Mouse (Mus musculus) erythroid progenitor cell, adult 5-6 weeks (primary cell): ENCODE data around the gene Slc35f3. TPM values are rescaled to one million over a fixed set of nuclear protein-coding genes. Genes with fewer than 3 reads are reported as not detected.
"Not testable (repeated sequence)": the region's sequence is repeated elsewhere in the genome, so short reads cannot be mapped to it uniquely, and the experiment has no call there.

ENCODE experiments used
- ATAC-seq: replicated peaks from 2 replicates; pipeline ENCODE4 v1.8.0; 2016; ENCODE audit warnings: moderate number of reproducible peaks, mild to moderate bottlenecking, moderate TSS enrichment, inconsistent platforms; ENCODE audit not compliant: poor library complexity, low FRiP score, severe bottlenecking
- total RNA-seq, 2 experiments: library from RNA; stranded (forward) in 1 of 2; stranded (reverse) in 1 of 2; fragments of 150-400 nt in 1 of 2; fragments of 186-747, 209-891 nt in 1 of 2; gene quantifications; 2 replicates each; pipeline versions ENCODE4 v1.2.3 to v1.2.4; 2015 to 2017; ENCODE audit warnings: low replicate concordance in 2 of 2

Gene Slc35f3
- total RNA-seq, 2 experiments from 2014 or later: not detected

- no peak for ATAC-seq
Observed at GRCm38 (mm10) chr8:126391541-126391940, 93.2 kb downstream of the Slc35f3 start.

- no peak for ATAC-seq
Observed at GRCm38 (mm10) chr8:126395386-126395785, 97.0 kb downstream of the Slc35f3 start.

- ATAC-seq: no peak
Observed at GRCm38 (mm10) chr8:126395917-126396316, 97.6 kb downstream of the Slc35f3 start.

- no peak for ATAC-seq
Observed at GRCm38 (mm10) chr8:126398349-126398748, 100.0 kb downstream of the Slc35f3 start.

GRCm38 (mm10) chr8:126404550-126404949 is 106.2 kb downstream of the Slc35f3 start:
- ATAC-seq: not testable (repeated sequence)

GRCm38 (mm10) chr8:126405030-126405429 is 106.7 kb downstream of the Slc35f3 start:
- no peak for ATAC-seq

GRCm38 (mm10) chr8:126420834-126421233 is 122.5 kb downstream of the Slc35f3 start:
- ATAC-seq: no peak

GRCm38 (mm10) chr8:126422174-126422919 is 124.0 kb downstream of the Slc35f3 start, which contains the start of gene Coa6:
Gene Coa6, plus strand, starts transcription at chr8:126422515.
- ATAC-seq: peak; percentile 98

GRCm38 (mm10) chr8:126422920-126423300 is 124.6 kb downstream of the Slc35f3 start:
- ATAC-seq: peak; percentile 32

GRCm38 (mm10) chr8:126424163-126424562 is 125.8 kb downstream of the Slc35f3 start:
- no peak for ATAC-seq

- no peak for ATAC-seq
Observed at GRCm38 (mm10) chr8:126424946-126425345, 126.6 kb downstream of the Slc35f3 start.

GRCm38 (mm10) chr8:126429635-126430034 is 131.3 kb downstream of the Slc35f3 start:
- no peak for ATAC-seq

- no peak for ATAC-seq
Observed at GRCm38 (mm10) chr8:126433827-126434226, 135.5 kb downstream of the Slc35f3 start.

- no peak for ATAC-seq
Observed at GRCm38 (mm10) chr8:126438937-126439336, 140.6 kb downstream of the Slc35f3 start.

Other genes starting within 250 kb of the Slc35f3 start
- 14.7 and 28.1 TPM in 2 replicates for gene Coa6, start 124.0 kb downstream of the Slc35f3 start, total RNA-seq (2015; ENCODE audit: low replicate concordance)
- gene Coa6, start 124.0 kb downstream of the Slc35f3 start, total RNA-seq (2017; ENCODE audit: low replicate concordance): 2.2 and 5.1 TPM in 2 replicates
- 5.4 and 6.3 TPM in 2 replicates for gene Tarbp1, start 176.5 kb downstream of the Slc35f3 start, total RNA-seq (2015; ENCODE audit: low replicate concordance)
- gene Tarbp1, start 176.5 kb downstream of the Slc35f3 start, total RNA-seq (2017; ENCODE audit: low replicate concordance): 0.45 and 2.2 TPM in 2 replicates